Mouse (Mus musculus) liver, embryonic 12.5 days (tissue): ENCODE data around the gene Gm44503. TPM values are rescaled to one million over a fixed set of nuclear protein-coding genes. Genes with fewer than 3 reads are reported as not detected.

ENCODE experiments used
- ATAC-seq: fragments of 200-750 bp; cut with Nextera tagmentation; 2 replicates; pipeline ENCODE4 v1.8.0; 2017; ENCODE audit warnings: moderate number of reproducible peaks, mild to moderate bottlenecking, moderate library complexity
- H3K27ac ChIP-seq: fragments of 300-500 bp; sonication (generic); 2 replicates; pipeline ENCODE4 v1.5.1; 2016; ENCODE audit warnings: mild to moderate bottlenecking
- H3K27me3 ChIP-seq: fragments of 300-500 bp; sonication (generic); replicated peaks from 2 replicates; pipeline ENCODE4 v1.6.1; 2016; ENCODE audit warnings: mild to moderate bottlenecking, moderate library complexity
- H3K36me3 ChIP-seq: fragments of 300-500 bp; sonication (generic); 2 replicates; pipeline ENCODE4 v1.6.1; 2016; ENCODE audit warnings: mild to moderate bottlenecking, moderate library complexity
- H3K4me1 ChIP-seq: fragments of 300-500 bp; sonication (generic); 2 replicates; pipeline ENCODE4 v1.6.1; 2016
- H3K4me2 ChIP-seq: fragments of 300-500 bp; sonication (generic); 2 replicates; pipeline ENCODE4 v1.6.1; 2016; ENCODE audit warnings: mild to moderate bottlenecking, moderate library complexity
- H3K4me3 ChIP-seq: fragments of 300-500 bp; sonication (generic); 2 replicates; pipeline ENCODE4 v1.5.1; 2016; ENCODE audit warnings: mild to moderate bottlenecking, moderate library complexity
- H3K9ac ChIP-seq: fragments of 300-500 bp; sonication (generic); 2 replicates; pipeline ENCODE4 v1.6.1; 2016; ENCODE audit warnings: mild to moderate bottlenecking, moderate library complexity
- H3K9me3 ChIP-seq: fragments of 300-500 bp; sonication (generic); replicated peaks from 2 replicates; pipeline ENCODE4 v1.6.1; 2016; ENCODE audit warnings: mild to moderate bottlenecking, moderate library complexity
- WGBS: fragments of 180-500 bp; shearing (Covaris S2); methylation state at CpG from one replicate; pipeline ENCODE4 v1.1.7; 2016; ENCODE audit not compliant: insufficient replicate concordance; 5-methylcytosine and 5-hydroxymethylcytosine counted together
- polyA plus RNA-seq: library from polyadenylated mRNA; unstranded; fragments of >200 nt; fragmentation: Nextera tagmentation; extraction: Ambion mirVana; gene quantifications from 2 replicates; pipeline ENCODE4 v1.2.1, GENCODE M21; 2016

Gene Gm44503
- polyA plus RNA-seq, 1 experiment from 2014 or later = 0.13 TPM

DNA sequence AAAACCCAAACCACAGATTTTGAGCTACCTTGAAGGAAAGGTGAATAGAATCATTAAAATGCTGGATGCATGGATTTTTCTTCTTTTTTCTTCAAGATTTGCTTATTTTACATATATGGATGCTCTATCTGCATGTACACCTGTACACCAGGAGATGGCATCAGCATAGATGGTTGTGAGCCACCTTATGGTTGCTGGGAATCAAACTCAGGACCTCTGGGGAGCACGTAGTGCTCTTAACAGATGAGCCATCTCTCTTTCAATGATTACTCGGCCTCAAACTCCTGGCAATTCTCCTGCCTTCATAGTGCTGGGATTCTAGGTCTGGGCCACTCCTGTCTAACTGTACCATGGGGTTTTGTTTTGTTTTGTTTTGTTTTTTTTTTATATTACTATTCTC, 24.4 kb downstream of the Gm44503 start:
- no peaks in the 10 kb centered on the region for H3K36me3 ChIP-seq
- H3K4me1 ChIP-seq = peaks cover 19% of the 10 kb centered on the region
- H3K27me3 ChIP-seq = no peaks in the 10 kb centered on the region
- 45% methylated on average over 2 of the region's 2 CpGs for WGBS
- no peak overlapping the region for H3K9ac ChIP-seq
- no peak for ATAC-seq
- H3K4me3 ChIP-seq = no peak overlapping the region
- H3K4me2 ChIP-seq = no peak overlapping the region
- H3K9me3 ChIP-seq = no peaks in the 10 kb centered on the region
- no peak overlapping the region for H3K27ac ChIP-seq

DNA sequence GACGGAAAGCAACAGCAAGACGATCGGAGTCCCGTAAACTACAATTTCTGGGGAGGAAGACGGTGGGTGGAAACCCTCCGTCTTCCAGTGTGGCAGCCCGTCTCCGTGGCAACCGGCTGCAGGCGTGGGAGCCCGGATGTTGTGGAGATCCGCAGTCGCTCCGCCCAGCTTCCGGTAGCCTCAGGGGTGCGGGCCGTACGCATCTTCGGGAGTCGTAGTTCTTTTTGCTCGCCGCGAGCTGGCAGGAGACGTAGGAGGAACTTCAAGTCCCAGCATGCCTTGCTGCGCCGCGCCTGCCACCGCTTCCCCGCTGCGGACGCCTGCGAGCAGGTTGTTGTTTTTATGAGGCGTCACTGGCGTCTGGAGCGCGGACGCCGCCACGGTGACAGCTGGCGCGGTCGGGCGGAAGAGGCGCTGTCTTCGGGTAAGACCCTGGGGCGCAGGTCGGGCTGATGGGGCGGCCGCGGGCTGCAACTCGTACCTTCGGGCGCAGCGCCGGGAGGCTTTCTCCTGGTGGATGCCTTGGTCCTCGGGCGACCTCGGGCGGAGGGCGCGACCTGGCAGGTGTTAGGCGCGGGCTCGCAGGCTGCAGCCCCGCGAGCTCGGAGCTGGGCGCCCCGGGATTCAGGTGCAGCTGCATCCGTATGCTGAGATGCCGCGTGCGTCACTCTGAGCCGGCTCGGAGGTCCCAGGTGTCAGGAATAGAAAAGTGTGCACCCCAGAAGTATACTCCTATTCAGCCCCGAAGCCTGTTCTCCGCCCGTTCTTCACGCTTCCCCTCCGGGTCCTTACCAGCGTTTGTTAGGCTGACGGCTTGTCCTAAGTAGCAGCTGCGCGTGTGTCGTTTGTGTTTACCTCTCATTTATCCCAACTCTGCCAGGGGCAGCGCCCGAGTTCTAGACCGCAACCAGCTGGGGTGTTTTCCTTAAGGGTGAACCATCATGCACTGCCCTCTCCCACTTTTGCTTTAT, 26.9 kb downstream of the Gm44503 start, which contains the start of the genes Ccpg1os and Ccpg1:
Gene Ccpg1os, minus strand, starts transcription at position 133 of the 971 bp plus-strand sequence.
Gene Ccpg1, plus strand, starts transcription at position 180 of the 971 bp plus-strand sequence.
- Histone ChIP-seq H3K9me3 (no peaks in the 10 kb centered on the region), H3K4me1 (peaks cover 19% of the 10 kb centered on the region), H3K27ac (peak within 1 kb of the TSS; percentile 82), H3K9ac (peak within 1 kb of the TSS; percentile 80), H3K27me3 (no peaks in the 10 kb centered on the region), H3K36me3 (no peaks in the 10 kb centered on the region), H3K4me3 (peak within 1 kb of the TSS; percentile 83), H3K4me2 (peak within 1 kb of the TSS; percentile 95)
- WGBS = under 1% methylated on average over 88 of the region's 88 CpGs
- ATAC-seq = peak; percentile 99

DNA sequence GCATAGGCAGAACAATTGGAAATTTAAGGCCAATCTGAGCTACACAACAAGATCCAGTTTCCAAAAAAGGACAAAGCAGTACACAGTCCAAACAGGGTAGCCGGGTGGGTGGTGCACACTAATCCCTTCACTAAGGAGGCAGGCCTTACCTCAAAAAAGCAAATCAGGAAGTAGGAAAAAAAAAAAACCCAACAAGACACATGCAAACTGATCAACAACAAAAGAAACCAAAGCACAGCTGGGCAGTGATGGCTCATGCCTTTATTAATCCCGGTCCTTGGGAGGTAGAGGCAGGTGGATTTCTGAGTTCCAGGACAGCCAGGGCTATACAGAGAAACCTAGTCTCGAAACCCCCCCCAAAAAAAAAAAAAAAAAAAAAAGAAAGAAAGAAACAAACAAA, 29.1 kb downstream of the Gm44503 start:
- H3K27ac ChIP-seq = no peak overlapping the region
- H3K9ac ChIP-seq = no peak overlapping the region
- 38% methylated on average over 3 of the region's 3 CpGs for WGBS
- no peaks in the 10 kb centered on the region for H3K27me3 ChIP-seq
- H3K4me1 ChIP-seq = peaks cover 19% of the 10 kb centered on the region
- H3K4me3 ChIP-seq = no peak overlapping the region
- no peak overlapping the region for H3K4me2 ChIP-seq
- ATAC-seq = no peak
- H3K9me3 ChIP-seq = no peaks in the 10 kb centered on the region
- no peaks in the 10 kb centered on the region for H3K36me3 ChIP-seq

DNA sequence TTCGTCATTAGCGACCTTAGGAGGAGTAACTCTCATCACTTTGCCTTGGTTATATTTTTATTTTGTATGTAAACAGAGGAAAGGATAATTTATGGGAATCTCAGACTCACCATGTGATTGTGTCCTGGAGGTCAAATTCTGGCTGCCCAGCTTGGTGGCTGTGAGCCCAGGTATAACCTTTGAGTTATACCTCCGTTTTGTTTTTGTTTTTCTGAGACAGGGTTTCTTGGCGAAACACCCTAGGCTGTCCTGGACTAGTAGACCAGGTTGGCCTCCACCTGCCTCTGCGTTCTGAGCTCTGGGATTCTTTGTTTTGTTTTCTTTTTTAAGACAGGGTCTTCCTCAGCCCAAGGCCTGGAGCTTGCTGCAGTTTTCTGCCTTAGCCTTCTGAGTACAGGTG, 30.1 kb downstream of the Gm44503 start:
- peaks cover 19% of the 10 kb centered on the region for H3K4me1 ChIP-seq
- no peaks in the 10 kb centered on the region for H3K36me3 ChIP-seq
- H3K9ac ChIP-seq = no peak overlapping the region
- no peak overlapping the region for H3K27ac ChIP-seq
- H3K9me3 ChIP-seq = no peaks in the 10 kb centered on the region
- no peak for ATAC-seq
- H3K4me3 ChIP-seq = no peak overlapping the region
- 81% methylated on average over 5 of the region's 5 CpGs for WGBS
- H3K4me2 ChIP-seq = no peak overlapping the region
- H3K27me3 ChIP-seq = no peaks in the 10 kb centered on the region

DNA sequence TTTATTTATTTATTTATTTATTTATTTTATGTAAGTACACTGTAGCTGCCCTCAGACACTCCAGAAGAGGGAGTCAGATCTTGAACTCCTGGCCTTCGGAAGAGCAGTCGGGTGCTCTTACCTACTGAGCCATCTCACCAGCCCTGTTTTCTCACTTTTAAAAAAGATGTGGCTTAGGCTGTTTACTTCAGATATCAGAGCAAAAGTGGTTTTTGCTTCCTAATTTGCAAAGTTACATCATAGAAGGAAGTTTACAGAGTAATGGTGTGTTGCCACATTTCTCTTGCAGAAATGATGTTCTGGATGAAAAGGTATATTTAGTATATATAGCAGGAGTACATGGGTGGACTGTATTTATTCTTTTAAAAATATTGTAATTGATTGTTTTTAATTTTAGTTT, 32.8 kb downstream of the Gm44503 start:
- Histone ChIP-seq H3K4me1 (peaks cover 3% of the 10 kb centered on the region), H3K27ac (no peak overlapping the region), H3K36me3 (no peaks in the 10 kb centered on the region), H3K4me3 (no peak overlapping the region), H3K9ac (no peak overlapping the region), H3K27me3 (no peaks in the 10 kb centered on the region), H3K4me2 (no peak overlapping the region), H3K9me3 (no peaks in the 10 kb centered on the region)
- ATAC-seq = no peak
- 87% methylated on average over 2 of the region's 2 CpGs for WGBS

DNA sequence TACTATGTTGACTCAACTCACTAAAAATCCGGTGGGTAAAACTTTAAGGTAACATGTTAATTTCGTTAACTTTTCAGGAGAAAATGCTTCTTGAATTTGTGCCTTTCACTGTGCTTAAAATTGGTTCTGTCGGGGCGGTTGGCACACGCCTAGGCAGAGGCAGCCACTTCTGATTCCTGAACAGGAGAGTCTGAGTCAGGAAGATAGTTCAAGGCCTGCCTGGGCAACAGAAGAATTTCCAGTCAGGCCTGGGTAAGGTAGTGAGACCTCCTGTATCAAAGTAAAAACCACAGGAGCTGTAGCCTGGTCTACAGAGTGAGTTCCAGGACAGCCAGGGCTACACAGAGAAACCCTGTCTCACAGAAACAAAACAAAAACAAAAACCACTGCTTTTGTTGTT, 33.9 kb downstream of the Gm44503 start:
- Histone ChIP-seq H3K4me1 (no peaks in the 10 kb centered on the region), H3K27me3 (no peaks in the 10 kb centered on the region), H3K9ac (no peak overlapping the region), H3K4me2 (no peak overlapping the region), H3K27ac (no peak overlapping the region), H3K4me3 (no peak overlapping the region), H3K36me3 (no peaks in the 10 kb centered on the region), H3K9me3 (no peaks in the 10 kb centered on the region)
- ATAC-seq = no peak
- 73% methylated on average over 5 of the region's 5 CpGs for WGBS

DNA sequence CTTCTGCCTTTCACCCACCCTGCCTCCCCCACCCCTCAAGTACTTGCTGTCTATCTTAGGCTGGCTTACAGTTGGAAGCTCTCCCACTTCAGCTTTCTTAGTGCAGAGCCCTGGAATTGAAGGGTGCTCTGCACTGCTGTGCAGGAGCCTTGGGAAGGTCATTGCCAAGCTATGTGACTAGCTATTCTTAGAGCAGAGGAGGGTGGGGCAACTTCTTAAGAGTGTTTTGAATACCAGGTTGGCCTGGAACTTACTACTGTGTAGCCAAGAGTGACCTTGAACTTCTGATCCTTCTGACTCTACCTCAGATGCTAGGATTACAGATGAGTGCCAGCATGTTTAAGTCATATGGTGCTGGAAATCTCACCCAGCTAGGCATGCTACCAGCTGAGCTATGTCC, 37.5 kb downstream of the Gm44503 start:
- H3K9me3 ChIP-seq = no peaks in the 10 kb centered on the region
- H3K4me3 ChIP-seq = no peak overlapping the region
- no peak overlapping the region for H3K9ac ChIP-seq
- H3K27me3 ChIP-seq = no peaks in the 10 kb centered on the region
- no peaks in the 10 kb centered on the region for H3K4me1 ChIP-seq
- H3K4me2 ChIP-seq = no peak overlapping the region
- H3K36me3 ChIP-seq = no peaks in the 10 kb centered on the region
- H3K27ac ChIP-seq = no peak overlapping the region
- no peak for ATAC-seq

DNA sequence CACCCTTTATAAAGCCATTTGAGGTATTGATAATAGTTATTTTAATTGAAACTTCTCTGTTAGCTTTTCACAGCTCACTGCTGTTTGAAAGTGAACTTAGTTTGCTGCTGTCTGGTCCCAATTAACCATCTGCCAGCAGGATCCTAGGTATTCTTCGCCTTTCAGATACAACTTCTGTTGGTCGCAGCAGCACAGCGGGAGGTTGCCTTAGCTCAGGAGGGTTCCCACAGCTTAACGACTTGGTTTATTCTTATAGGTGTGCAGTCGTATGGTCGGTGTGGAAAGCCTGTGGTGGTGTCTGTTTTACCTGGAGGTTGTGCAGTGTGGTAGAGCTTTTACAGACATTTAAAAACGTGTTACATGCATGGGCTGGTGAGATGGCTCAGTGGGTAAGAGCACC, 38.2 kb downstream of the Gm44503 start:
- Histone ChIP-seq H3K27me3 (no peaks in the 10 kb centered on the region), H3K4me2 (no peak overlapping the region), H3K27ac (no peak overlapping the region), H3K4me3 (no peak overlapping the region), H3K9me3 (no peaks in the 10 kb centered on the region), H3K4me1 (no peaks in the 10 kb centered on the region), H3K9ac (no peak overlapping the region), H3K36me3 (no peaks in the 10 kb centered on the region)
- ATAC-seq = no peak
- 67% methylated on average over 7 of the region's 7 CpGs for WGBS

DNA sequence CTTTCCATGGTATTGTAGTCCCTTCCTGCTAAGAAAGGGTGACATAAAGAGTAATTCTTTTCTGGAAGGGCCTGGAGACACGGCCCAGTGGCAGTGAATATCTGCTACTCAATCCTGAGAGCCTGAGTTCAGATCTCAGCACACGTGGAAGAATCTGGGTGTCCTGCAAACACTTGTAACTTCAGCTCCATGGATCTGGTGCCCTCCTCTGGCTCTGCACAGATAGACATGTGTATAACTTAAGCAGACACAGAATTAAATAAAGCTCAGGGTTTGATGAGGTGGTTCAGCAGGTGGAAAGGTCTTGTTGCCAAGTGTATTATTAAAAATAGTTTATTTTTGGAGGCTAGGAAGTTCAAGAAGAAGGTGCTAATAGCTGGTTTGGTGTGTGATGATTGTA, 41.8 kb downstream of the Gm44503 start:
- Histone ChIP-seq H3K9me3 (no peaks in the 10 kb centered on the region), H3K4me1 (no peaks in the 10 kb centered on the region), H3K4me3 (no peak overlapping the region), H3K9ac (no peak overlapping the region), H3K27me3 (no peaks in the 10 kb centered on the region), H3K36me3 (no peaks in the 10 kb centered on the region), H3K4me2 (no peak overlapping the region), H3K27ac (no peak overlapping the region)
- 66% methylated on average over 2 of the region's 2 CpGs for WGBS
- no peak for ATAC-seq

DNA sequence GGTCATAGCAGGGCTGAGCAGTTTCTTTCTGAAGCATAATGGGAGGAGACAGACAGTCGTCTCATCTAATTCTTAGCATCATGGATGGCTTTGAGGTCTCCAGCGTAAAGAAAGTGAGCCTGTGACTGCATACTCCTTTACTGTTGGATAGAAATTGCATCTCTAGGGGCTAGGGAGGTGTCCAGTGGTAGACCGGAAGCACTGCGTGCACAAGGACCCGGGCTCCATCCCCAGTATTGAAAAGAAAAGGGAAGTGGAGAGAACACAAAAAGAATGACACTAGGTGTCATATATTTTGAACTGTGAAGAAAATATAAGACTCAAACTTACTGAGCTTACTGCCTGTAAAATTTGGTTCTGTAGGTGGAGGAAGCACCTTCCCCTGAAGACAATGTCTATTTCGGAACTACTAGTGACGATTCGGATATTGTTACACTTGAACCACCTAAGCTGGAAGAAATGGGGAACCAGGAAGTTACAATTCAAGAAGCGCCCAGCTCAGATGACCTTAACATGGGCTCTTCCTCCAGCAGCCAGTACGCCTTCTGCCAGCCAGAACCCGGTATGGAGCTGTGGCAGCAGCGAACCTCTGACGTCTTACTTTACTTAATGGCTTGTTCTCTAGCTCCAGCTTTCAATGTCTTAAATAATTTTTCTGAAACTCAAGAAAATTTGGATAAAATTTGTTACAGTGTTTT, 42.8 kb downstream of the Gm44503 start:
- Histone ChIP-seq H3K4me1 (no peaks in the 10 kb centered on the region), H3K9ac (no peak overlapping the region), H3K36me3 (peaks cover 8% of the 10 kb centered on the region), H3K9me3 (no peaks in the 10 kb centered on the region), H3K4me2 (no peak overlapping the region), H3K4me3 (no peak overlapping the region), H3K27me3 (no peaks in the 10 kb centered on the region), H3K27ac (no peak overlapping the region)
- WGBS = 65% methylated on average over 13 of the region's 13 CpGs
- ATAC-seq = no peak

DNA sequence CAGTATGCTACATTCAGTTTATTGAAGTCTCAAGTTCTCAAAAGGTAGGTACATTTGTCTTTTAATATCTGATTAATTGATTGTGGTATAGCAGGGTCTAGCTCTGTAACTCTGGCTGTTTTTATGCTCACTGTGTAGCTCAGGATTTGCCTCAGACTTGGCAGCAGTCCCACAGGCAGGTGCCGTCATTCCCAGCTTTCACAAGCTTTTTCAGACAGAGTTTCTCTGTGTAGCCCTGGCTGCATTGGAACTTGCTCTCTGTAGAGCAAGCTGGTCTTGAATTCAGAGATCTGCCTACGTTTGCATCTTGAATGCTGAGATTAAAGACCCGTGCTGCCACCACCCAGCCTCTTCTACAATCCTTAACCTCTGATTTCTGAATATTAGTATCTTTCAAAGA, 43.5 kb downstream of the Gm44503 start:
- no peak overlapping the region for H3K9ac ChIP-seq
- no peak overlapping the region for H3K4me3 ChIP-seq
- no peaks in the 10 kb centered on the region for H3K4me1 ChIP-seq
- H3K9me3 ChIP-seq = no peaks in the 10 kb centered on the region
- 60% methylated on average over 3 of the region's 3 CpGs for WGBS
- no peak overlapping the region for H3K4me2 ChIP-seq
- ATAC-seq = no peak
- H3K36me3 ChIP-seq = peaks cover 8% of the 10 kb centered on the region
- H3K27me3 ChIP-seq = no peaks in the 10 kb centered on the region
- no peak overlapping the region for H3K27ac ChIP-seq

DNA sequence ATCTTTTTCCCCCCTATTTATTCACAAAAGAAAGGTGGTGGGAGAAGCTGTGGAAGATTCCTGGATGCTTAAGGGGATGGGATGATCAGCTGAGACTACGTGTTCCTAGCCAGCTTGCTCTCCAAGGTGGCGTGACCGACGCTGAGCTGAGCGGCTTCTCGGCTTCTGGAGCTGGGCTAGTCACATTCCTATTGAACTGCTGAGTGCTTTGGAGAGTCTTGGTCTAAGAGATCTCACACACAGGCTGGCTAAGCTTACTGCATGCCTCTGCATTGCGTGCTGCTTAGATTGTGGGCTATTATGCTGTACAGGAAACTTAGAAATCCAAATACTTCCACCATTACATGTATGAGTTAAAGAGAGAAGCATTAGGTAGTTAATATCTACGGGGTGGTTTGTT, 45.4 kb downstream of the Gm44503 start:
- Histone ChIP-seq H3K9ac (no peak overlapping the region), H3K4me1 (no peaks in the 10 kb centered on the region), H3K27ac (no peak overlapping the region), H3K4me3 (no peak overlapping the region), H3K27me3 (no peaks in the 10 kb centered on the region), H3K36me3 (peaks cover 8% of the 10 kb centered on the region), H3K4me2 (no peak overlapping the region), H3K9me3 (no peaks in the 10 kb centered on the region)
- no peak for ATAC-seq
- WGBS = 88% methylated on average over 8 of the region's 8 CpGs
